Mouse (Mus musculus): ENCODE data around the gene Ttc21b. TPM values are rescaled to one million over a fixed set of nuclear protein-coding genes. Genes with fewer than 3 reads are reported as not detected.

Ttc21b gene
- total RNA-seq, 2 experiments from 2014 or later: 3.5 to 5.1 TPM

GRCm38 (mm10) chr2:66177017-66177416 is 79.4 kb downstream of the Ttc21b start:
- intact Hi-C loops (cut with DNase I): no loop called here
- no peak for DNase-seq (ENCODE audit: low spot score)

- no peak for DNase-seq (ENCODE audit: low spot score)
- intact Hi-C loops (cut with DNase I): no loop called here
Observed at GRCm38 (mm10) chr2:66173134-66173533, 83.3 kb downstream of the Ttc21b start.

- no peak for DNase-seq (ENCODE audit: low spot score)
Observed at GRCm38 (mm10) chr2:66171643-66172042, 84.8 kb downstream of the Ttc21b start.

GRCm38 (mm10) chr2:66170721-66171120 is 85.7 kb downstream of the Ttc21b start:
- DNase-seq (ENCODE audit: low spot score): no peak
- intact Hi-C loops (cut with DNase I): no loop called here

More at GRCm38 (mm10) chr2:66171643-66172042, 84.8 kb downstream of the Ttc21b start:
- intact Hi-C loops (cut with DNase I): no loop called here

- no peak for DNase-seq (ENCODE audit: low spot score)
- intact Hi-C loops (cut with DNase I): no loop called here
Observed at GRCm38 (mm10) chr2:66165025-66165424, 91.4 kb downstream of the Ttc21b start.

GRCm38 (mm10) chr2:66158140-66158915 is 98.1 kb downstream of the Ttc21b start:
- no peak for DNase-seq (ENCODE audit: low spot score)
- intact Hi-C loops (cut with DNase I): no loop called here

- no peak for DNase-seq (ENCODE audit: low spot score)
- intact Hi-C loops (cut with DNase I): no loop called here
Observed at GRCm38 (mm10) chr2:66151436-66151835, 105.0 kb downstream of the Ttc21b start.

GRCm38 (mm10) chr2:66150531-66150930 is 105.9 kb downstream of the Ttc21b start:
- intact Hi-C loops (cut with DNase I): no loop called here
- no peak for DNase-seq (ENCODE audit: low spot score)

- intact Hi-C loops (cut with DNase I): no loop called here
- no peak for DNase-seq (ENCODE audit: low spot score)
Observed at GRCm38 (mm10) chr2:66148654-66149230, 107.7 kb downstream of the Ttc21b start.

GRCm38 (mm10) chr2:66146473-66146872 is 109.9 kb downstream of the Ttc21b start:
- intact Hi-C loops (cut with DNase I): no loop called here
- DNase-seq (ENCODE audit: low spot score): no peak

- no peak for DNase-seq (ENCODE audit: low spot score)
- intact Hi-C loops (cut with DNase I): no loop called here
Observed at GRCm38 (mm10) chr2:66144770-66145169, 111.6 kb downstream of the Ttc21b start.

- intact Hi-C loops (cut with DNase I): no loop called here
- DNase-seq (ENCODE audit: low spot score): no peak
Observed at GRCm38 (mm10) chr2:66143284-66143683, 113.1 kb downstream of the Ttc21b start.

- intact Hi-C loops (cut with DNase I): no loop called here
- no peak for DNase-seq (ENCODE audit: low spot score)
Observed at GRCm38 (mm10) chr2:66142711-66143110, 113.7 kb downstream of the Ttc21b start.

GRCm38 (mm10) chr2:66142268-66142667 is 114.1 kb downstream of the Ttc21b start:
- intact Hi-C loops (cut with DNase I): no loop called here
- DNase-seq (ENCODE audit: low spot score): no peak

- intact Hi-C loops (cut with DNase I): no loop called here
- no peak for DNase-seq (ENCODE audit: low spot score)
Observed at GRCm38 (mm10) chr2:66140246-66140645, 116.2 kb downstream of the Ttc21b start.

Other genes starting within 250 kb of the Ttc21b start
- not detected for gene Galnt3, start 131.6 kb downstream of the Ttc21b start, total RNA-seq (2021)
- gene Scn1a, start 184.2 kb upstream of the Ttc21b start, total RNA-seq (2021): not detected